Mouse (Mus musculus): ENCODE measurements at regions not wholly inside any gene's neighbourhood (a gene's known extent, or its start where the extent isn't known, plus 50 kb on each side); places are given as distances from the start of the nearest gene placed in this dataset.

DNA sequence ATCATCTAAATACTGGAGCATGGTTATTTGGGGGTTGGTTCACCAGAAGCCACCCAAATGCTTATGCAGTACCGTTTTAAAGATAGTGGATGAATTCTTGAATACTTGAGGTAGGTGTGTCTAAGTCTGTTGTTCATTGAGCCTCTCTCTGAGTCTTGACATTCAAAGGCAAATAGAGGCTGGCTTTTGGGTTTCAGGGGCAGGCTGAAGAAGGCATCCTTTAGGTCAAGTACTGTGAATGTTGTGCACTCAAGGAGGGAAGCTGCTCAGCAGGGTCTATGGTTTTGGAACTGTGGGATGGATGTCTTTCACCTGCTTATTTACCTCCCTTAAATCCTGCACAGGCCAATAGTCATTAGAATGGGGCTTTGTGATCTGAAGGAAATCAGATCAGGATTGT, 1089.6 kb downstream of the 9330182O14Rik start:
- 71% methylated on average over 1 of the region's 1 CpGs for WGBS
- Histone ChIP-seq H3K4me1 (ENCODE audit: control insufficient read depth, insufficient read depth, low read length) (no peaks in the 10 kb centered on the region), H3K4me2 (ENCODE audit: low read length) (no peak overlapping the region), H3K36me3 (ENCODE audit: control insufficient read depth, insufficient read depth, low read length) (no peaks in the 10 kb centered on the region), H3K9ac (replicated peaks; ENCODE audit: low read length) (no peak overlapping the region), H3K9me3 (ENCODE audit: control insufficient read depth, low read length) (no peaks in the 10 kb centered on the region), H3K4me3 (replicated peaks; ENCODE audit: low read depth, low read length) (no peak overlapping the region), H3K27me3 (ENCODE audit: control insufficient read depth, insufficient read depth, low read length) (no peaks in the 10 kb centered on the region), H3K27ac (replicated peaks; ENCODE audit: low read depth, low read length) (no peak overlapping the region)
- no peak for ATAC-seq (ENCODE audit: low FRiP score, low TSS enrichment)
- DNase-seq = no peak

DNA sequence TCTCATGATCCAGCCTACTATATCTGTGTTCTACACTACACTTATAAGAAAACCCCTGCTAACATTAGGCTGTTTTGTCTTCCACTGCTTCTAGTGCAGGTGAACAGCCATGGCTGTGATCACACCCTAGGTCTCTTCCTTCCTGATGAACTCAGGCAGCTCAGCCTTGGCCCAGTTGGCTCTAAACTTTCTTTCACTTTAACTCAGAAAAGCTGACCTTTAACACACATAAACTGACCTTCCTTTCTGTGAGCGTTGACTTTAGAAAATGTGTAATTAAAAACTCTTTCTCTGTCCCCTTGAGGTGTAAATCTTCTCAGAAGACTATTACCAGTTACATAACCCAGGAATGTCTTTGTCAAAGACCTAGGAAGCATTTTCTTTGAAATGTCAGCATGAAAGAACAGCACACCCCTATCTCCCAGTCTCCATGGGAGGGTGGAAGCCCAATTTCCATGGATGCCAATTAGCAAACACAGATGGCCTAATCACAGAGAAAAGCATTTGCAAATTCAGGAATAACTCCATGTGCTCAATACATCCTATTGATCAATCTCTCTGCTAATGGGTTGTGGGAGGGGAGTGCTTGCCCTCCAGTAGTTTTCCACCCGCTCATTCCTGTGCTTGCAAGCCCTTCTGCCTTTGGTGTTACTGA, 1098.4 kb downstream of the 9330182O14Rik start:
- Histone ChIP-seq H3K4me1 (ENCODE audit: control insufficient read depth, insufficient read depth, low read length) (no peaks in the 10 kb centered on the region), H3K9me3 (ENCODE audit: control insufficient read depth, low read length) (no peaks in the 10 kb centered on the region), H3K9ac (replicated peaks; ENCODE audit: low read length) (no peak overlapping the region), H3K4me2 (ENCODE audit: low read length) (no peak overlapping the region), H3K4me3 (replicated peaks; ENCODE audit: low read depth, low read length) (no peak overlapping the region), H3K27me3 (ENCODE audit: control insufficient read depth, insufficient read depth, low read length) (no peaks in the 10 kb centered on the region), H3K36me3 (ENCODE audit: control insufficient read depth, insufficient read depth, low read length) (no peaks in the 10 kb centered on the region), H3K27ac (replicated peaks; ENCODE audit: low read depth, low read length) (no peak overlapping the region)
- ATAC-seq (ENCODE audit: low FRiP score, low TSS enrichment) (no peak), DNase-seq (no peak)
- WGBS = 63% methylated on average over 2 of the region's 2 CpGs
